Mouse (Mus musculus) cortical plate, adult 2 months (tissue): ENCODE data around the gene Tbc1d10a.

ENCODE experiments used
- CTCF ChIP-seq: fragments of 200-500 bp; IDR thresholded peaks from 2 replicates; pipeline ENCODE4 v1.5.1; 2011; ENCODE audit warnings: mild to moderate bottlenecking, control low read depth, low read length; ENCODE audit not compliant: insufficient read depth; ENCODE audit errors: extremely low read depth
- POLR2A ChIP-seq: fragments of 200-500 bp; IDR thresholded peaks from 2 replicates; pipeline ENCODE4 v1.6.1; 2011; ENCODE audit warnings: mild to moderate bottlenecking, low read length, control low read depth; ENCODE audit not compliant: insufficient read depth; ENCODE audit errors: extremely low read depth

DNA sequence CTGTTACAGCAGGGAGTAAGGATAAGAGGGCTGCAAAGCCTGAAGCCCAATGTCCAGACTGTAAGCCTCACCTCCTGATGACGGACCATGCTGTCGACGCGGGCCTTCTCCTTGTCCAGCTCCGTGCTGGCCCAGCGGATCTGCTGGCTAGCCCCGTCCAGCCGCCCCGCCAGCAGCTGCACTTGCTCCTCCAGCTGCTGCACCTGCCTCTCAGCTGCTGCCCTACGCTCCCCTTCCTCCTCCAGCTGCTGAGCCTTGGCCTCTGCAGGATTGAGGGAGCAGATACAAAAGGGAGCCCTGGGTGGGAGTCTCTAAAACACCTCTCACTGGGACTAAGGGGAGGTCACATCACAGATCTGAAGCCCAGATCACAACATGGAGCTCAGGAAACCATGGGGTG, 39.5 kb upstream of the Tbc1d10a start:
- no peak for TF ChIP-seq POLR2A
- no peak for TF ChIP-seq CTCF
